Mouse (Mus musculus) forebrain, postnatal 0 days (tissue): ENCODE measurements at regions not wholly inside any gene's neighbourhood (a gene's known extent, or its start where the extent isn't known, plus 50 kb on each side); places are given as distances from the start of the nearest gene placed in this dataset.

Experiments used
- ATAC-seq: fragments of 200-750 bp; cut with Nextera tagmentation; 2 replicates; pipeline ENCODE4 v1.8.0; 2017; ENCODE audit warnings: mild to moderate bottlenecking, moderate library complexity
- DNase-seq: peaks from one replicate; pipeline ENCODE4 v3.0.0-alpha.2; 2015
- H3K27ac ChIP-seq: fragments of 300-500 bp; sonication (generic); 2 replicates; pipeline ENCODE4 v1.5.1; 2014; ENCODE audit warnings: low read depth, mild to moderate bottlenecking, antibody characterized with exemption, low read length, moderate library complexity, mixed read lengths
- H3K27me3 ChIP-seq: fragments of 300-500 bp; sonication (generic); 2 replicates; pipeline ENCODE4 v1.6.1; 2014; ENCODE audit warnings: mild to moderate bottlenecking, low read length, mixed read lengths; ENCODE audit not compliant: insufficient read depth
- H3K36me3 ChIP-seq: fragments of 300-500 bp; sonication (generic); 2 replicates; pipeline ENCODE4 v1.6.1; 2014; ENCODE audit warnings: mild to moderate bottlenecking, moderate library complexity; ENCODE audit not compliant: insufficient read depth
- H3K4me1 ChIP-seq: fragments of 300-500 bp; sonication (generic); 2 replicates; pipeline ENCODE4 v1.6.1; 2014; ENCODE audit warnings: antibody characterized with exemption; ENCODE audit not compliant: insufficient read depth
- H3K4me2 ChIP-seq: fragments of 300-500 bp; sonication (generic); 2 replicates; pipeline ENCODE4 v1.6.1; 2014; ENCODE audit warnings: low read depth, mild to moderate bottlenecking, moderate library complexity
- H3K4me3 ChIP-seq: fragments of 300-500 bp; sonication (generic); 2 replicates; pipeline ENCODE4 v1.5.1; 2014; ENCODE audit warnings: low read depth, low read length, mixed read lengths
- H3K9ac ChIP-seq: fragments of 300-500 bp; sonication (generic); 2 replicates; pipeline ENCODE4 v1.6.1; 2014; ENCODE audit warnings: mild to moderate bottlenecking
- H3K9me3 ChIP-seq: fragments of 300-500 bp; sonication (generic); 2 replicates; pipeline ENCODE4 v1.6.1; 2016; ENCODE audit warnings: low read length
- CTCF ChIP-seq: sonication (generic); IDR thresholded peaks from 2 replicates; pipeline ENCODE4 v1.5.1; 2016; ENCODE audit warnings: antibody characterized with exemption, control low read depth, low read depth
- WGBS: fragments of 180-500 bp; shearing (Covaris S2); extraction: QIAGEN DNeasy Blood & Tissue Kit; methylation state at CpG from one replicate; pipeline ENCODE4 v1.1.7; 2014; 5-methylcytosine and 5-hydroxymethylcytosine counted together

- 60% methylated on average over 4 of the region's 4 CpGs for WGBS
- TF ChIP-seq CTCF: peak; percentile 14; the same call in 1 of the 2 replicates
- ATAC-seq (no peak), DNase-seq (no peak)
- H3K4me3 ChIP-seq: no peak overlapping the region
- no peak overlapping the region for H3K27ac ChIP-seq
- no peaks in the 10 kb centered on the region for H3K4me1 ChIP-seq
- no peak overlapping the region for H3K4me2 ChIP-seq
- H3K9me3 ChIP-seq: no peaks in the 10 kb centered on the region
- no peaks in the 10 kb centered on the region for H3K36me3 ChIP-seq
- H3K9ac ChIP-seq: no peak overlapping the region
- H3K27me3 ChIP-seq: no peaks in the 10 kb centered on the region
Observed at GRCm38 (mm10) chr3:149993199-149993598, 1002.8 kb upstream of the Adgrl2 start.

GRCm38 (mm10) chr3:149987801-149988200, 997.4 kb upstream of the Adgrl2 start:
- no peaks in the 10 kb centered on the region for H3K36me3 ChIP-seq
- H3K27ac ChIP-seq: no peak overlapping the region
- ATAC-seq (no peak), DNase-seq (no peak)
- TF ChIP-seq CTCF: no peak
- no peak overlapping the region for H3K4me2 ChIP-seq
- WGBS: 78% methylated on average over 1 of the region's 1 CpGs
- H3K9ac ChIP-seq: no peak overlapping the region
- no peak overlapping the region for H3K4me3 ChIP-seq
- H3K4me1 ChIP-seq: no peaks in the 10 kb centered on the region
- H3K27me3 ChIP-seq: no peaks in the 10 kb centered on the region
- H3K9me3 ChIP-seq: no peaks in the 10 kb centered on the region

- TF ChIP-seq CTCF: no peak
- Histone ChIP-seq H3K9ac (no peak overlapping the region), H3K27me3 (no peaks in the 10 kb centered on the region), H3K4me1 (no peaks in the 10 kb centered on the region), H3K4me2 (no peak overlapping the region), H3K36me3 (no peaks in the 10 kb centered on the region), H3K9me3 (no peaks in the 10 kb centered on the region), H3K27ac (no peak overlapping the region), H3K4me3 (no peak overlapping the region)
- ATAC-seq (no peak), DNase-seq (no peak)
- 44% methylated on average over 2 of the region's 2 CpGs for WGBS
Observed at GRCm38 (mm10) chr3:149956993-149957392, 966.6 kb upstream of the Adgrl2 start.

GRCm38 (mm10) chr3:149936197-149936596, 945.8 kb upstream of the Adgrl2 start:
- H3K27ac ChIP-seq: 0 out of 2 replicates have a peak overlapping the region, but pooled peaks have one; percentile 29
- H3K4me1 ChIP-seq: no peaks in the 10 kb centered on the region
- TF ChIP-seq CTCF: no peak
- 0 out of 2 replicates have a peak overlapping the region, but pooled peaks have one; percentile 1 for H3K4me2 ChIP-seq
- no peaks in the 10 kb centered on the region for H3K9me3 ChIP-seq
- H3K36me3 ChIP-seq: no peaks in the 10 kb centered on the region
- H3K4me3 ChIP-seq: no peak overlapping the region
- peak; percentile 52 for DNase-seq
- peak; percentile 86 for ATAC-seq
- WGBS: 45% methylated on average over 9 of the region's 9 CpGs
- no peaks in the 10 kb centered on the region for H3K27me3 ChIP-seq
- H3K9ac ChIP-seq: no peak overlapping the region

GRCm38 (mm10) chr3:149934832-149935231, 944.5 kb upstream of the Adgrl2 start:
- DNase-seq (no peak), ATAC-seq (no peak)
- H3K27me3 ChIP-seq: no peaks in the 10 kb centered on the region
- 85% methylated on average over 4 of the region's 4 CpGs for WGBS
- TF ChIP-seq CTCF: no peak
- H3K9me3 ChIP-seq: no peaks in the 10 kb centered on the region
- no peak overlapping the region for H3K4me3 ChIP-seq
- no peaks in the 10 kb centered on the region for H3K36me3 ChIP-seq
- no peak overlapping the region for H3K9ac ChIP-seq
- H3K27ac ChIP-seq: no peak overlapping the region
- no peaks in the 10 kb centered on the region for H3K4me1 ChIP-seq
- no peak overlapping the region for H3K4me2 ChIP-seq

- no peaks in the 10 kb centered on the region for H3K27me3 ChIP-seq
- no peak overlapping the region for H3K9ac ChIP-seq
- 38% methylated on average over 10 of the region's 10 CpGs for WGBS
- TF ChIP-seq CTCF: no peak
- ATAC-seq (peak; percentile 73), DNase-seq (peak; percentile 79)
- H3K4me2 ChIP-seq: no peak overlapping the region
- H3K27ac ChIP-seq: no peak overlapping the region
- no peaks in the 10 kb centered on the region for H3K4me1 ChIP-seq
- no peaks in the 10 kb centered on the region for H3K36me3 ChIP-seq
- no peak overlapping the region for H3K4me3 ChIP-seq
- no peaks in the 10 kb centered on the region for H3K9me3 ChIP-seq
Observed at GRCm38 (mm10) chr3:149928456-149929360, 938.4 kb upstream of the Adgrl2 start.

GRCm38 (mm10) chr3:149920206-149920605, 929.9 kb upstream of the Adgrl2 start:
- no peak overlapping the region for H3K27ac ChIP-seq

More at GRCm38 (mm10) chr3:149920206-149920605, 929.9 kb upstream of the Adgrl2 start:
- no peak overlapping the region for H3K4me3 ChIP-seq
- no peak for TF ChIP-seq CTCF
- DNase-seq: no peak
- no peak overlapping the region for H3K9ac ChIP-seq
- WGBS: 78% methylated on average over 2 of the region's 2 CpGs
- no peaks in the 10 kb centered on the region for H3K27me3 ChIP-seq
- no peak overlapping the region for H3K4me2 ChIP-seq
- no peaks in the 10 kb centered on the region for H3K4me1 ChIP-seq
- no peaks in the 10 kb centered on the region for H3K9me3 ChIP-seq
- no peak for ATAC-seq
- no peaks in the 10 kb centered on the region for H3K36me3 ChIP-seq
